Mouse (Mus musculus) adrenal gland, postnatal 36 days (tissue): Measurements from ENCODE around the gene Rnf157. TPM values are rescaled to one million over a fixed set of nuclear protein-coding genes. Genes with fewer than 3 reads are reported as not detected.
"Not testable (repeated sequence)": the region's sequence is repeated elsewhere in the genome, so short reads cannot be mapped to it uniquely, and the experiment has no call there.

ENCODE experiments used
- DNase-seq, 2 experiments: peaks; one replicate each; pipeline ENCODE4 v3.0.0; 2021; ENCODE audit warnings: mixed read lengths in 1 of 2
- total RNA-seq, 2 experiments: library from RNA; stranded (reverse); gene quantifications; 2 replicates each; pipeline ENCODE4 v1.2.3; 2021

The Rnf157 gene
- total RNA-seq, 2 experiments from 2014 or later = 8.1 TPM

DNA sequence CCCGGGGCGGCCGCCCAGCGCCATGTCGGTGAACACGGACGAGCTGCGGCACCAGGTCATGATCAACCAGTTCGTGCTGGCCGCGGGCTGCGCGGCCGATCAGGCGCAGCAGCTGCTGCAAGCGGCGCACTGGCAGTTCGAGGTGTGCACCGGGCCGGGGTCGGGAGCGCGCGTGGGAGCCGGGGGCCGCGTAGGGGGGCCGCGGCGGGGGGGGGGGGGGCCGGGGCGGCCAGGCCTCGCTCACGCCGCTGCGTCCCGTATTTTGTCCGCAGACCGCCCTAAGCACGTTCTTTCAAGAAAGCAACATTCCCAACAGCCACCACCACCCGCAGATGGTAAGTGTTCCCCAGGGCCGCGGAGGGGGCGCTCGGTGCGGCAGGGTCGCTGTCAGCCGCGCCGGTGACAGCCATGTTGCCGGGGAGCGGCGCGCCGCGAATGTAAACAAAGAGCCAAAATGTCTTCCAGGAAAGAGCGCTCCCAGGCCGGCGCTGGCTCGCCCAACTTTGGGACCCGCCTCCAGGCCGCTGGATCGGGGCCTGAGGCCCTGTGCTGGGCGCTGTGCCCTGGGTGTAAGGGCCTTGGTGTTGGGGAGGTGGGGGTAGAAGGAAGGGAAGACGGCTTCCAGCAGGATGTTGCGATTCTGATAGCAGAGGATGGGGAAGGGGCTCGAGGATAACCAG is 21.6 kb upstream of the Rnf157 start:
- peak; percentile 80 to 84 for DNase-seq

DNA sequence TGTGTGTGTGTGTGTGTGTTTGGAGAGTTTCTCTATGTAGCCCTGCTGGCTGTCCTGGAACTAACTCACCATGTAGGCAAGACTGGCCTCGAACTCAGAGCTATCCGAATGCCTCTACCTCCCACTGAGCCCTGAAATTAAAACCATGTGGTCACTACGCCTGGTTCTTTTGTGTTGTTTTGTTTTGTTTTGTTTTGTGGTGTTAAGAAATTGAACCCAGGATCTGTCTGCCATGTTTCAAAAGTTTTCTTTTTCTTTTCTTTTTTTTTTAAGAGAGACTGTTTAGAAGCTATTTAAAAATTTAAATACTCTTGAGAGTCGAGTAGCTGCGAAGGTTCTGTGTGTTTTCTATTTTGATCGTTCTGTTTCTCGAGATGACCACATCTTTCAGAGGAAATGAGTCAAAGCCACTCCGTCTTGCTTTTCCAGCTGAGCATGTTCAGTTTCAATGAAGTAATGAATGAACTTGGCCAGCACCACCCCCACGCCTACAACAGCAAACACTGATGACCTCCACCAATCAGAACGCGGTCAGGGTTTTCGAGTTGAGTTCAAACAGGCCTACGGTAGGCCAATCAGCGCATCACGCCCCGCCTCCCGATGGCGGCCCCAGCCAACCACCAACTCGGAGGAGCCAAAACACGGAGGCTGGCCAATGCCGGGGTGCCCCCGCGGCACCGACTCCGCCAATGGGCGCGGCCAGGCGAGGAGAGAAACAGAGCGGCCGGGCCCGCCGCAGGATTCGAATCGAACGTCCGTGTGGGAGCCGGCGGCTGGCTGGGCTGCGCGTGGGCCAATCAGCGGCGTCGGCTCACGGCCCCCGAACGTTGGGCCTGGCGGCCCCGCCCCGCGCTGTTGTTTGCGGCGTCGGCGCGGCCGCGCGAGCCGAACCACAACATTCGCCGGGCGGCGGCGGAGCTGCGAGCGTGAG is 20.8 kb upstream of the Rnf157 start, which contains the start of gene Ubald2:
Gene Ubald2, plus strand, starts transcription at position 739 of the 931 bp plus-strand sequence.
- DNase-seq = peak; percentile 99 to 100

DNA sequence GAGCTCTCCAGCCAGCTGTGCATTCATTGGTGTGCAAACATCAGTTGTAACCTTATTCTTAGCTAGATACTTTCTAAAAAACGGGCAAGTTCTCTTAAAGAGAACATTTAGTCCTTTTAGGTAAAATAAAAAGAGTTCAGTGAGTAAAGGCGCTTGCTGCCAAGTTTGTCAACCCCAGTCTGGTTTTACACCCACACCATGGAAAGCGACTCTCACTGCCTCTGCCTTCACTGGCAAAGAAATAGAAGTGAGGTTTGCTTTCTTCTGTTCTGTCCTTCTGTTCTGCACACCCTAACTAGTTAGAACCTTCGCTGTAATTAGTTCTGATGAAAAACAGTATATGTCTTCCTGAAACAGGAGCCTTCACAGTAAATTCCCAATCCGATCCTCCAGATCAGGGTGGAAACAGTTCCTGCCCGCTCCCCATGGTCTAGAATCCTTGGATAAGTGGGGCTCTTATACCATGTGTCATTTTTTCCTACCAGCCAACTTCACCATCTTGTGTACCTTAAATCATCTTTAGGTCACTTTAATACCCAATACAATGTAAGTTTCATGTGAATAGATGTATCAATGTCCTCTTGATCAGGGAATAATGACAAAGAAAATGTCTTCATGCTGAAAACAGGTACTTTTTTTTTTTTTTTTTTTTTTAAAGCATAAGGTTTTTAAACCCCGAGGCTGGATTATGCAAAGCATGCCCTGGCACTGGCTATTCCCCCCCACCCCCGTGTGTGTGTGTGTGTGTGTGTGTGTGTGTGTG is 19.9 kb upstream of the Rnf157 start:
- DNase-seq = no peak

DNA sequence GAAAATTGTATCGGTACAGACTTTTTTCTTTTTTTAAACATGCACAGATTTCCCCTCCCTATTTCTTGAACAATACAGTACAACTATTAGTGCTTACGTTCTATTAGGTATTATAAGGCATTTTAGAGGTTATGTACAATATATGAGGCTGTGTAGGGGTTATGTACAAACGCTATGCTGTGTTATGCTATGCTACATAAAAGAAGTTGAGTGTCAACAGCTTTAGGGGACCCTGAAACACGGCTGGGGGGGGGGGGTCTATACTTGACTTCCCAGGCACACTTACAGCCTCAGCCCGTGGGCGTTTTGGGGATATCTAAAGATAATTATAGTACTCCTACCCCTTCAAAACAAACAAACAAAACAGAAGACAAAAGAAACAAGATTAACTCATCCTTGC is 19.3 kb upstream of the Rnf157 start:
- DNase-seq = no peak

DNA sequence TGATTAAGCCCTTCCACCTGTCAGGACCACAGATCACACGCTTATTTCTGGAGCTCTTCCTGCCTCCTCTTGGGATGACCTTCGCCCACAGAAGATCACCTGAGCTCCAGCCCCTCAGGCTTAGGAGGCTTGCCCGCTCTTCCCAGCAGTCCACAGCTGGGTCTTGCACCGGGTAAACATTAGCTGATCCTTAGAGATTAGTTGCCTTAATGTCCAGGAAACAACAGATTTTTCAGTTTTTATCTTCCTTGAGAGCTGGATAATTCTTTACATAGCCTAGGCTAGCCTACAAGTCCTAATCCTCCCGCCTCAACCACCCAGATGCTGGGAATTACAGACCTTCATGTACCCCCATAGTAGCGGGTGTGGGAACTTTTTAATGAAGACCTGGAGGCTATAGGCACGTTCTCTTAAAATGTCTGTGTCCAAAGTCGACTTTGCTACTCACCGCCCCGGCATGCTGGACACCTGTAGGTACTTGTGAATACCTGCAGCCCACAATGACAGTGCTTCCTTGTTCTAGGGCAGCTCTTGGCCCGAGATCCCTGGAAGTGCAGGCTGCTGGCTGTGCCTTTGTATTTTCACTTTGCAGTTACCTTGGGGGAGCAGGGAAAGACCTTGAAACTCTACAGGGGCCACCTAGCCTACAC is 18.7 kb upstream of the Rnf157 start:
- no peak for DNase-seq

DNA sequence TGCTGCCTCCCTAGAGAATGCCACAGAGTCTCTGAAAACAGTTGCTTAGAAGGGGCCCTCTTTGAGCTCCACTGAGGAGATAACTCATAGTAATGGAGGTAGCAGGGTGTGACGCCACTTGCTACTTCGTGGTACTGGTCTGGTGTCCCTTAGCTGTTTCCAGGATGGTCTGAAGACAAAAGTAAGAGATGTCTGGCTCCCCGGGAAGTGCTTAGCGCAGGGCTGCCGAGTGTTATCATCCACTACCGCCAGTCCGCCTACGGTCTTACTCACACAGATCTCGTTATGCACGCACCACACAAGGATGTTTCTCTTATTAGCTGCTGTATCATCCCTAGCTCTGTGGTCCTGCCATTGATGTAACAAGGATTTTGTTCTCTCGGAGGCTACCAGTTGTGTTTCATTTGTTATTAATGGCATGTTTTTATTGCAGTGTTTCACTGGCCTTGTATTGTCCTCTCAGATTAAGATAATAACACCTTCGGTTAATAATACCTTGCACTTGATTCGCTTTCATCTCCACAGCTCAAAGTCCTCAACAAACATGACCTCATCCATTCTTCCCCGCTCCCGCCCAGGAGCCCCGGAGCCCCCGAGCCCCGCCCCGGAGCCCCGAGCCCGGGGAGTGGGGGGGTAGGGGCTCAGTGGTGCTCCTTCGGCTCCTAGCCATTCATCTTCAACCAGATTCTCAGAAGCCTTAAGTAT is 18.0 kb upstream of the Rnf157 start:
- no peak for DNase-seq

DNA sequence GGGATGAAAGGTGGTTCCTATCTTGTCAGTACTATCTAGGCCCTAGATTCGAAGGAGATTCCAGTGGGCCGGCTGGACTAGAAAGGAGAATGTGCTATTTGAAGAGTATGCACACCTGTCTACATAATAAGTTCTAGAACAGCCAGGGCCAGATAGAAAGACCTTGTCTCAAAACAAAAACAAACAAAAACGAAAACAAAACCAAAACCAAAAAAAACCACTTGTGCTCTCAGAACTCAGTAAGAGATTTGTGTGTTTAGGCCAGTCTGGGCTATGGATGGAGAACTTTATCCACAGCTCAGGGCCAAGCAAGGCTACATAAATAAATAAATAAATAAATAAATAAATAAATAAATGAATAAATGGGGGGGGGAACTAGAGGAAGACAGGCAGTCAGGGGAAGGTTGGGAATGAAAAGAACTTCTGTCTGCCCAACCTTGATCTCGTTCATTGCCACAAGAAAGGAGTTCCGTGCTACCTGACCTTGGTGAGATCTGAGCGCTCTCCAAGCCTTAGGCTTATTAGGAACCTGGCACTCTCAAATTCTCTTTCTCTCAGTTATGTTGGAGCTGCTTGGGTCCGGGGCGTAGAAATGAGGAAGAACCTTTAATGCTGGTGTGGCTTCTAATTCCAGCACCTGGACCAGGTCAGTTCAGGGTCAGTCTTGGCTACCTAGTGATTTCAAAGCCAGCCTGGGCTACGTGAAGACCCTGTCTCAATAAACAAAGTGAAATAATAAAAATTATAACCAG is 17.2 kb upstream of the Rnf157 start:
- DNase-seq = no peak

DNA sequence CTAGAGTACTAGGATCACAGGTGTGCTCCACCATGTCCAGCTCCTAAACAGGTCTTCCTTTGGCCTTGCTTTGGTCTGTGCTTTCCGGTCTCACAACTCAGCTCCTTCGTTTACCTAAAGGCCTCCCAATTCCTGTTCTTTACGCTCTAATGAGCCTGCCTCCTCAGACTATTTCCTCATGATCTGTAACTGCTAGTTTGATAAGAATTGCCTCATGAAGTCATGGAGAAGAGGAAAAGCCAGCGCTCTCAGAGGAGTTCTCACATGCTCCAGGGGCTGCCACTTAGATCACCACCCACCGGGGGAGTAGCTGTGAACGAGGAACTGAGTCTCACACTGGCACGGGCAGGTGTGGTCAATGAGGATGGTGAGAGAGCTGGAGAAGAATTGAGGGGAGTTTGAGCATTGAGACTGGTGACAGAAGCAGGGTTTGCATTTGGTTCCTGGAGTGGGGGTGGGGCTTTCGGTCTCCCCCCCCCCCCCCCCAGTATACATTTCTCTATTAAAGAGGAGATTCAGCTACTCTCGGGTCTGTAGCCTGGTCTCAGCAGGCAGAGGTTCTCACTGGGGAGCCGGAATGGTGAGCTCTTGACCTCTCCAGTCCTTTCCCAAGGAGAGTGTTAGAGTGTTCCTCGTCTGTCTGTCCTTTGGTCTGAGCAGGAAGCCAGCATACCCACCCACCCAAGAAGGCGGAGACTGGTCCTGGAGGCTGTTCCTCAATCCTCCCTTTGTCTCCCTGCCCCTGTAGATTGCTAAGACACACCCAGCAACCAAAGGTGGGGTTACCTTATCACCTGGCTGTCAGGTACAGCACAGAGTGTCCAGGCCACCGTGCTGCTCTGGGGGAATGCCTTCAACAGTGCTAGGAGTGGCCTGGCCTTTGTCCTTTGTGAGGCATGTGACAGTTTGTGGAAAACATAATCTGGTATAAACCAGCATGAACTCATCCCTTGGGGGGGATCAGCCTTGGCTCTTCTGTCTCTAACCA is 16.3 kb upstream of the Rnf157 start:
- DNase-seq = no peak

DNA sequence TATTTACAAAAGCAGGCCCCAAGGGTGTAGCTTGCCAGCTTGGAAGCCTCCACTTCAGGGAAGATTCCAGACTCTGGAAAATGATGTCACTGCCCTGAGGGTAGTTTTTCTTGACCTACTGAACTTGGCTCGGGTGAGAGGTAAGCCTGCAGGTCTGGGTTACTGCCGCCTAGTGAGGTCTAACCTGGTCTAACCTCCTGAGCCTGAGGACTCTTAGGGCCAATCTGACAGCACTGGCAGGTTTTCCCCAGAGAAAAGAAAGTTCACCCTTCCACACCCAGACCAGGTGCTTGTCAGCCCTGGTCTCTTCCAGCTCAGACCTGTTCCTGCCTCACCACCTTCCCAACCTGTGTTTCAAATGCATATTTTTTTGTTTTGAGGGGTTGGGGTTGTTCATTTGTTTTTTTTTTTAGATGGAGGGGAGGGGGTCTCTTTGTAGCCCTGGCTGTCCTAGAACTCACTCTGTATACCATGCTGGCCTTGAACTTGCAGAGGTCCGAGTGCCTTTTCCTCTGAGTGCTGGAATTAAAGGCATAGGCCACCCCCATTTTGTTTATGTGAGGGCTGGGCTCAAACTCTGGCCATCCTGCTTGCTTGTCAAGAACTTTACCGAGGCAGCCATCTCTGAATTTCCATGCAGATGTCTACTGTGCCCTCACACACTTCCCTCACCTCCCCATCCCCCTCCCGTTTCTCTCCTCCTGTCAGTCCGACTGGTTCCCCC is 14.2 kb upstream of the Rnf157 start:
- DNase-seq = no peak

DNA sequence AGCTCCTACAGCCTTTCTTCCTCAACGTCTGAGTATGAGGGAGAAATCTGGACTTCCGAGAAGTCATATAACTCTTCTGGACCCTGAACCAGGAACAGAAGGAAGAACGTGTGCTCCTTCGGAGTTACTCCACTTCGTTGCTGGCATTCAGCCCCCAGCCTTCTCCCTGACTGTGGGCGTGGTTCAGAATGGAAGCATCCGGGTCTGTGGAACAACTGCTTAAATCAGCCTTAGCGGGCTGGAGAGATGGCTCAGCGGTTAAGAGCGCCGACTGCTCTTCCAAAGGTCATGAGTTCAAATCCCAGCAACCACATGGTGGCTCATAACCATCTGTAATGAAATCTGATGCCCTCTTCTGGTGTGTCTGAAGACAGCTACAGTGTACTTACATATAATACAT is 13.5 kb upstream of the Rnf157 start:
- not testable (repeated sequence) for DNase-seq

DNA sequence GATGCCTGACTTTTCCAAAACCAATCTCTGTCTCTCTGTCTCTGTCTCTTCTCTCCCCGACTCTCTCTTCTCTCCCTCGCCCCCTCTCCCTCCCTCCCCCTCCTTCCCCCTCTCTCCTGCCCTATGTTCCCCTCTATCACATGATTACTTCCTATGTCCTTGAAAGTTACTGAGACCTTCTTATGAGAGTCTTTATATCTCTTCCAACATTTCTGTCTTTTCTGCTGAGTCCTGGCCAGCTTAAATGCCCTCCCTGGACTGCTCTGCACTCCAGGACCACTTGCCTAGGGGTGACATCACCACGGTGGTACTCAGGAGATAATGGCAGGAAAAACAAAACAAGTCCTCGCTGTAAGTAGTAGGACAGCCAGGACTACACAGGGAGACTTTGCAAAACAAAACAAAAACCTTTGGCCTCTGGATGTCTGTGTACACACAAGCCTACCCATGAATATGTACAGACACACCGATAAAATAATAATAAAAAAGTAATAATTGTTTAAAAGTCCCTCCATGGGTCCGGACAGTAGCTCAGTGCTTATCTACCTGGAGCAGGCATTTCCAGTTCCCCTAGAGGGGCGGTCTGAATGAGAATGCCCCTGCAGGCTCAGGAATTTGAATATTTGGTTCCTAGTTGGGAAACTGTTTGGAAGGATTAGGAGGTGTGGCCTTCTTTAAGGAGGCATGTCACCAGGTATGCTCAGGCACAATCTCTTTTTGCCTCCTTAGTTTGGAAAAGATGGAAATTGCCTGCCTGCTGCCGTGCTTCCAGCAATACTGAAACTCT is 12.0 kb upstream of the Rnf157 start:
- no peak for DNase-seq

DNA sequence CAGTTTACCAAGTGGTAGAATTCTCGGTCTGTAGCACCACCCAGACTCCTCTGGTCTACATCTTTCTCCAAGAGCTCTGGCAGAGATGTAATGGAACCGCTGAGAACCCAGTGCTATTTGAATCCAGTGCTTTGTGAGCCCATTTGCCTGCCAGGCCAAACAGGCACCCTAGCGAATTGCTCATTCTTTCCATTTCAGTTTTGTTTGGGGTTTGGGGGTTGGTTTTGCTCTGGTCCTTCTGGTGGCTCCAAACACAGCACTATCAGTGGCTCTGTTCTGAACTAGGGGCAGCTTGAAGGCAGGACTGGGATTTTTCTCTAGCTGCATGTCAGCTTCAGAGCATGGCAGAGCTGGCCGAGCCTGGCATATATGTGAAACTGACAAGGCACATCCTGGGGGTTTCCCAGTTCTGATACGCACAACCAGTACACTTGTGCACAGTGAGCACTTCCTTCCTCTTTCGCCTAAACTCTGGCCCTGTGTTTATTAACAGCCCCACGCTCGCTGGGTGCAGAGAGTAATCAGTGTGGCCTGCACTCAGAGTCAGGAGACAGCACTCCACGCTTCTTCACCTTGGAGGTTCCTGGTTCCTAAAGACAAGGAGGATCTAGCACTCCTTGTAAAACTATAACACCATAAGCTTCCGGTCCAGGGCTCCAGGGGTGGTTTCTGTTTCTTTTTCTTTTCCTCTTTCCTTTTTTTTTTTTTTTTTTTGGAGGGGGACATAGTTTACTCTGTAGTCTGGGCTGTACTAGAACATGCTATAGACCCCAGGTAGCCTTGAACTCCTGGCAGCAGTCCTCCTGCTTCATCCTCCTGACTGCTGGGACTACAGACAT is 11.2 kb upstream of the Rnf157 start:
- DNase-seq = no peak

DNA sequence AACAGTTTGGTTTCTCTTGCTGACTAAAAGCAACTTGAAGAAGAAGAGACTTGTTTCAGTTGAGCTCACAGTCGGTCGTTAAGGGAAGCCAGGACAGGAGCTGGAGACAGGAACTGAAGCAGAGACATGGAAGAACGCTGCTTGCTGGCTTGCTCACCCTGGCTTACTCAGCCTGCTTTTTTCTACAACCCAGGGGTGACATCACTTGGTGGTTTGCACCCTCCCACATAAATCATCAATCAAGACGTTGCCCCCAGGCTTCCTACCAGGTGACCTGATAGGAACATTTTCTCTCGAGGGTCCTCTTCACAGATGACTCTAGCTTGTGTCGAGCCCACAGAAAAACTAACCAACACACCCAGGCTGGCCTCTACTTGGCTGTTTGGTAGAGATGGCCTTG is 10.4 kb upstream of the Rnf157 start:
- no peak for DNase-seq

DNA sequence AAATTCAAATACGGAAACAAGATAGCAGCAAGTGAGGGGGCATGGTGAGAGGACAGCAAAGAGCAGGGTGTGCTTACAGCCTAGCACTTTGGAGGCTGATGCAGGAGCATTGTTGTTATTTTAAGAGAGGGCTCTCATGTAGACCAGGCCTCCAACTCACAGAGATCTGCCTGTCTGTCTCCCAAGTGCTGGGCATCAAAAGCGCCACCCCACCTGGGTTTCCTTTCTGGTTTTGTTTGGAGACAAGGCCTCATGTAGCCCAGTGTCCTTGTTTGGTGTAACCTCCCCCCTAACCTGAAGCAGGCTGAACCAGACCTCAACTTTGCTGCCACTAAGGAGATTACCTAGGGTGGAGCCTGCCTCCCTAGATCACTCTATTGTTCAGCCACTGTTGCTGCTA is 9.7 kb upstream of the Rnf157 start:
- DNase-seq = no peak

DNA sequence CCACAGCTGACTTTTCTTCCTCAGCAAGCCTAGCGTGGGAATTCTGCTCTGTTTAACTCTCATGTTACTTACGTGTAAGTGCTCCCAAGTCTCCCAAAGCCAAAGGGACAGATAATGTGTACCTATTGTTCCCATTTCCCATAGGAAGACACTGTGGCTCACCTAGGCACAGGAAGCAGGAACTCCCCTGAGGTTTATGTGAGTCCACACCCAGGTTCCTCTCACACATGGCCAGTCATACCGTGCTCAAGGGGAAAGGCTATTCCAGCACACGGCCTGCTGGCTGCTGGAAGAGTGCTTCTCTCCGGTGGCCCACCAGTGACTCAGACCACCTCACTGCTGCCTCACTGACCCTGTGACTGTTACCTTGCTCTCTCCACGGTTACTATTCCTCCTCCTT is 8.3 kb upstream of the Rnf157 start:
- no peak for DNase-seq

DNA sequence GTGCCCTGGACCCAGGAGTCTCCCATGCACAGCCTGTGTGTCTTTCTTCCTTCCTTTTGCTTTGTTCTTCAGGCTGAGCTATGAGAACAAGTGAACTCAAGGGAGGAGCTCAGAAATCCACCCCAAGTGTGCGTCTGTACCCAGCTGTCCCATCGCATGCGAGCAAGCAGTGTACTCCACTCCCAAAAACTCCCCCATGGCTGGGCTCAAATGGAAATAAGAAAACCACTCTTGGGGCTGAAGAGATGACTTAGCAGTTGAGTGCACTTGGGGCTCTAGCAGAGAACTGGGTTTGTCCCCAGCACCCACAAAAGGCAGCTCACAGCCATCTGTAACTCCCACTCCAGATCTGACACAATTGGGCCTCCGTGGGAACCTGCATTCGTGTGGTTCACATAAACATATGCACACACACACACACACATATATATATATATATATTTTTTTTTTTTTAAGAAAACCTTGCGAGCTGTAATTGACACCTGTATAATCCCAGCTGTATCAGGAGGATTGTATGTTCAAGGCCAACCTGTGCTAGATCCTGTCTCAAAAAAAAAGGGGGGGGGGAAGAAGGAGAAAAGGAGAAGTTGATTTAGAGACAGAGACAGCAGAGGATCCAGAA is 6.1 kb upstream of the Rnf157 start:
- DNase-seq = no peak
